Mouse (Mus musculus) lung, embryonic 14.5 days (tissue): ENCODE data around the gene Tmem251. TPM values are rescaled to one million over a fixed set of nuclear protein-coding genes. Genes with fewer than 3 reads are reported as not detected.

Source experiments
- ATAC-seq: fragments of 200-750 bp; cut with Nextera tagmentation; 2 replicates; pipeline ENCODE4 v1.8.0; 2017; ENCODE audit warnings: mild to moderate bottlenecking, moderate TSS enrichment, moderate library complexity; ENCODE audit not compliant: insufficient read depth
- DNase-seq: peaks from one replicate; pipeline ENCODE4 v3.0.0-alpha.2; 2015
- H3K27ac ChIP-seq: fragments of 300-500 bp; sonication (generic); 2 replicates; pipeline ENCODE4 v1.5.1; 2014; ENCODE audit warnings: low read depth, mild to moderate bottlenecking, moderate library complexity
- H3K27me3 ChIP-seq: fragments of 300-500 bp; sonication (generic); 2 replicates; pipeline ENCODE4 v1.6.1; 2014; ENCODE audit warnings: low read length, control low read depth; ENCODE audit not compliant: insufficient read depth
- H3K36me3 ChIP-seq: fragments of 300-500 bp; sonication (generic); 2 replicates; pipeline ENCODE4 v1.6.1; 2014; ENCODE audit warnings: control low read depth; ENCODE audit not compliant: insufficient read depth
- H3K4me1 ChIP-seq: fragments of 300-500 bp; sonication (generic); 2 replicates; pipeline ENCODE4 v1.6.1; 2014; ENCODE audit warnings: antibody characterized with exemption, control low read depth; ENCODE audit not compliant: insufficient read depth
- H3K4me2 ChIP-seq: fragments of 300-500 bp; sonication (generic); 2 replicates; pipeline ENCODE4 v1.6.1; 2014; ENCODE audit warnings: mild to moderate bottlenecking
- H3K4me3 ChIP-seq: fragments of 300-500 bp; sonication (generic); 2 replicates; pipeline ENCODE4 v1.5.1; 2014; ENCODE audit warnings: low read depth, low read length
- H3K9ac ChIP-seq: fragments of 300-500 bp; sonication (generic); 2 replicates; pipeline ENCODE4 v1.6.1; 2014
- H3K9me3 ChIP-seq: fragments of 300-500 bp; sonication (generic); 2 replicates; pipeline ENCODE4 v1.6.1; 2016; ENCODE audit warnings: low read depth, low read length, control low read depth
- CTCF ChIP-seq: IDR thresholded peaks from 2 replicates; pipeline ENCODE4 v1.5.1; 2016; ENCODE audit warnings: antibody characterized with exemption, low read depth
- WGBS: fragments of 180-500 bp; shearing (Covaris S2); extraction: QIAGEN DNeasy Blood & Tissue Kit; methylation state at CpG from one replicate; pipeline ENCODE4 v1.1.7; 2014; 5-methylcytosine and 5-hydroxymethylcytosine counted together
- polyA plus RNA-seq: library from polyadenylated mRNA; unstranded; fragments of >200 nt; fragmentation: Nextera tagmentation; extraction: Ambion mirVana; gene quantifications from 2 replicates; pipeline ENCODE4 v1.2.1, GENCODE M21; 2014

The Tmem251 gene
- polyA plus RNA-seq, 1 experiment from 2014 or later, result 11.4 TPM

- peak; percentile 91 for DNase-seq
- no peaks in the 10 kb centered on the region for H3K36me3 ChIP-seq
- peak overlapping the region; percentile 82 for H3K27ac ChIP-seq
- peak overlapping the region; percentile 75 for H3K9ac ChIP-seq
- peak; percentile 76 for ATAC-seq
- peak overlapping the region; percentile 95 for H3K4me2 ChIP-seq
- no peaks in the 10 kb centered on the region for H3K27me3 ChIP-seq
- H3K4me1 ChIP-seq, result peaks cover 7% of the 10 kb centered on the region
- peak; percentile 86 for TF ChIP-seq CTCF
- peak overlapping the region; percentile 74 for H3K4me3 ChIP-seq
- H3K9me3 ChIP-seq, result no peaks in the 10 kb centered on the region
- 3% methylated on average over 45 of the region's 45 CpGs for WGBS
Measured at GRCm38 (mm10) chr12:102705216-102705871, 38.2 kb upstream of the Tmem251 start.

- H3K4me2 ChIP-seq, result peak overlapping the region; percentile 95
- H3K9ac ChIP-seq, result no peak overlapping the region
- WGBS, result 44% methylated on average over 6 of the region's 6 CpGs
- H3K36me3 ChIP-seq, result no peaks in the 10 kb centered on the region
- H3K27ac ChIP-seq, result no peak overlapping the region
- TF ChIP-seq CTCF, result no peak
- no peaks in the 10 kb centered on the region for H3K27me3 ChIP-seq
- H3K4me3 ChIP-seq, result peak overlapping the region; percentile 74; the same call in 1 of the 2 replicates
- H3K4me1 ChIP-seq, result peaks cover 7% of the 10 kb centered on the region
- DNase-seq (no peak), ATAC-seq (no peak)
- H3K9me3 ChIP-seq, result no peaks in the 10 kb centered on the region
Measured at GRCm38 (mm10) chr12:102705906-102706640, 37.5 kb upstream of the Tmem251 start.

GRCm38 (mm10) chr12:102706833-102707463 lies 36.6 kb upstream of the Tmem251 start:
- 84% methylated on average over 10 of the region's 10 CpGs for WGBS
- Histone ChIP-seq H3K27ac (no peak overlapping the region), H3K4me3 (no peak overlapping the region), H3K27me3 (no peaks in the 10 kb centered on the region), H3K36me3 (no peaks in the 10 kb centered on the region), H3K9ac (no peak overlapping the region), H3K4me1 (peaks cover 7% of the 10 kb centered on the region), H3K4me2 (no peak overlapping the region), H3K9me3 (no peaks in the 10 kb centered on the region)
- DNase-seq, result no peak
- TF ChIP-seq CTCF, result no peak
- no peak for ATAC-seq

- H3K4me3 ChIP-seq, result no peak overlapping the region
- DNase-seq (no peak), ATAC-seq (no peak)
- H3K9ac ChIP-seq, result no peak overlapping the region
- no peak overlapping the region for H3K27ac ChIP-seq
- WGBS, result 57% methylated on average over 11 of the region's 11 CpGs
- H3K4me2 ChIP-seq, result no peak overlapping the region
- TF ChIP-seq CTCF, result no peak; the same call in 1 of the 2 replicates
- H3K27me3 ChIP-seq, result no peaks in the 10 kb centered on the region
- H3K4me1 ChIP-seq, result peaks cover 7% of the 10 kb centered on the region
- H3K36me3 ChIP-seq, result no peaks in the 10 kb centered on the region
- no peaks in the 10 kb centered on the region for H3K9me3 ChIP-seq
Measured at GRCm38 (mm10) chr12:102708220-102708619, 35.3 kb upstream of the Tmem251 start.

GRCm38 (mm10) chr12:102709896-102710295 lies 33.7 kb upstream of the Tmem251 start:
- ATAC-seq (no peak), DNase-seq (no peak)
- no peak overlapping the region for H3K4me2 ChIP-seq
- H3K9ac ChIP-seq, result no peak overlapping the region
- no peak for TF ChIP-seq CTCF
- H3K4me3 ChIP-seq, result no peak overlapping the region
- H3K4me1 ChIP-seq, result peaks cover 4% of the 10 kb centered on the region; the same call in 1 of the 2 replicates
- H3K27me3 ChIP-seq, result no peaks in the 10 kb centered on the region
- no peaks in the 10 kb centered on the region for H3K36me3 ChIP-seq
- H3K9me3 ChIP-seq, result no peaks in the 10 kb centered on the region
- 77% methylated on average over 5 of the region's 5 CpGs for WGBS
- no peak overlapping the region for H3K27ac ChIP-seq

- TF ChIP-seq CTCF, result no peak
- H3K27me3 ChIP-seq, result no peaks in the 10 kb centered on the region
- H3K4me2 ChIP-seq, result no peak overlapping the region
- H3K4me1 ChIP-seq, result no peaks in the 10 kb centered on the region
- ATAC-seq, result no peak
- WGBS, result 66% methylated on average over 4 of the region's 4 CpGs
- no peak overlapping the region for H3K27ac ChIP-seq
- H3K4me3 ChIP-seq, result no peak overlapping the region
- no peak overlapping the region for H3K9ac ChIP-seq
- H3K36me3 ChIP-seq, result no peaks in the 10 kb centered on the region
- DNase-seq, result no peak
- H3K9me3 ChIP-seq, result no peaks in the 10 kb centered on the region
Measured at GRCm38 (mm10) chr12:102710851-102711375, 32.6 kb upstream of the Tmem251 start.
